Mouse (Mus musculus) R1 (cell line): ENCODE measurements around the gene Sgms1.

Experiments
- DNase-seq: peaks from one replicate; pipeline ENCODE4 v3.0.0-alpha.2; 2018; ENCODE audit warnings: low read depth, low spot score

The Sgms1 gene

GRCm38 (mm10) chr19:32292782-32293776, 96.4 kb downstream of the Sgms1 start:
- DNase-seq: no peak

- no peak for DNase-seq
Measured at GRCm38 (mm10) chr19:32292067-32292739, 97.3 kb downstream of the Sgms1 start.

DNA sequence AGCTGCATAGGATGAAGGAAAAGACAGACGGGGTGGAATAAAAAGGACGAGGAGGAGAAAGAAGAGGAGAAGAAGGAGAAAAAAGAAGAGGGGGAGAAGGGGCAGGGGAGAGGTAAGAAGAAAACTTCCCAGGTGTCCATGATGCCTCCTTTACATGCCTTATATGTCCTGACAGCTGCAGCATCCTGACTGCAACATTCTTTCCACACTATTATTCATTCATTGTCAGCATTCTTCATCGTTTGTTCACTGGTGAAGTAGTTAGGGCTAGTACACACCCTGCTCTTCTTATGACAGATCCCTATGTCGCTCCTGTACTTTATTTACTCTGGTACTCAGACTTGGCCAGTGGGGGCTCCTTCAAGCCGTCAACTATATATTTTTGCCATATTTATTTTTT, 98.4 kb downstream of the Sgms1 start:
- no peak for DNase-seq

DNA sequence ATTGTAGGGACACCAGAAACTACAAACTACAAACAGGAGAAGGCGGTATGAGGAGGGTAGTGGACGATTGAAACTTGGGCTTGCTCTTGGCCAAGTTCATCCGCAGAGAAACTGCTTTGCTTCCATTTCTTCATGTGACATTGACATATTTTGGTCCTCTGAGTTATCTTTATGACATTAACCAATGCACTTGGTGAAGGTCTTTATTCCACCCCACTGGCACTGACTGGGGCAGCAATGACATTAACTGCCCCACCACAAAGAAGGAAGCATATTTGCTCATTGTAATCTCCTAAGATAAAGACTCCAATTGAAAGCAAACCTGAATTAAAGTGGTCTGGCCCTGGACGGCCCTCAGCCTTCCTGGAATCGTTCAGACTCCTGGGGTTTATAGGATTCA, 100.6 kb downstream of the Sgms1 start:
- no peak for DNase-seq

DNA sequence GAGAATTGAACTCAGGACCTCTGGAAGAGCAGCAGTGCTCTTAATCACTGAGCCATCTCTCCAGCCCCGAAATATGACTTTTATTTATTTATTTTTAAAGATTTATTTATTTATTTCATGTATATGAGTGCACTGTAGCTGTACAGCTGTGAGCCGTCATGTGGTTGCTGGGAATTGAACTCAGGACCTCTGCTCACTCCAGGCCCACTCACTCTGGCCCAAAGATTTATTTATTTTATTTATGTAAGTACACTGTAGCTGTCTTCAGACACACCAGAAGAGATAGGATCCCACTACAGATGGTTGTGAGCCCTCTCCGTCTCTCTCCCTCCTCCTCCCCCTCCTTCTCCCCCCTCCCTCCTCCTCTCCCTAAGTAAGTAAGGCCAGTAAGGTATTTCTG, 101.7 kb downstream of the Sgms1 start:
- DNase-seq: no peak

DNA sequence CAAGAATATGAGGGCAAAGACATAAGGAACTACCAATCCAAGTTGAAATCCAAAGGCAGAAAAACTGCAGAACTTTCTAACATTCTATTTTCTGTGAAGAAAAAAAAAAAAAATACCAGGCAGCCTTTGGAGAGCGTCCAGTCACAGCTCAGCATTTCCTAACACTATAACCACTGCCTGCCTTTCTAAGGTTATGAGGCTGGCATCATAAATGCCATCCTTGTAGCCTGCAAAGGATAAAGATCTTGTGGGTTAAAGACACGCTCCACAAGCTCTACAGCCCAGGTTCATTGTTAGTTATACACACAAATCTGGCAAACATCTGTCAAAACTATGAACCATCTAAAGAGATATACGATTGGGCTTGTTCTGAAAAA, 104.1 kb downstream of the Sgms1 start:
- no peak for DNase-seq

DNA sequence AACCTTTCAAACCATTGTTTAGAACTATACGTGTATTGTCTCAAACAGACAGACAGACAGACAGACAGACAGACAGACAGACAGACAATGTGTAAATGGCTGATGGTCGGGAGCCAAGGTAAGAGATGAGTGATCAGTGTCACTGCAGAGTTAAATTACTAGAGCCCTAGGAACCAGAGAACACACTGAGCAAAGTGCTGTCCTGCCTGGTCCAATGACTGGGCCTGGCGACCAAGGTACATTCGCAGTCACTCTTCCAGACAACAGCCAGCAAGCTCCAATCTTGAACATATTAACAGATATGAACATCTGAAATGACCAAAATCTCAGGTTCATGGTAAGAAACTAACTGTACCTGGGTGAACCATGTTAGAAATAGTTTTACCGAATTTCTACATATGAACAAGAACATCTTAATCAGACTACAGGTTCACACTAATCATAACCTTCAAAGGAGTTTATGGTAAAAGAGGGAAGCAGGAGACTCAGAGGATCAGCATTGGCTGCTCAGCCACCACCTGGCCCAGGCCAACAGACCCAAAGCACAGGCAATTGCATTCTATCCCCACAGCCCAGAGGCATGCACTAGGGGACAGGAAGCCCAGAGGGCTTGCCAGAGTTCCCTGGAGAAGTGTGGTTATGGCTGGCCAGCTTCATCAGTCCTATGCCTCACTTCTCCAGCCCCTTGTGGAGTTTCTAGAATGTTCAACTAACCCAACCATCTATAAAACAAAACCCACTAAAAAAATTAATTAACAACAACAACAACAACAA, 104.6 kb downstream of the Sgms1 start:
- DNase-seq: no peak

- DNase-seq: no peak
Measured at GRCm38 (mm10) chr19:32281917-32282316, 107.6 kb downstream of the Sgms1 start.

GRCm38 (mm10) chr19:32280380-32280779, 109.1 kb downstream of the Sgms1 start:
- DNase-seq: no peak

- no peak for DNase-seq
Measured at GRCm38 (mm10) chr19:32279400-32279799, 110.1 kb downstream of the Sgms1 start.

DNA sequence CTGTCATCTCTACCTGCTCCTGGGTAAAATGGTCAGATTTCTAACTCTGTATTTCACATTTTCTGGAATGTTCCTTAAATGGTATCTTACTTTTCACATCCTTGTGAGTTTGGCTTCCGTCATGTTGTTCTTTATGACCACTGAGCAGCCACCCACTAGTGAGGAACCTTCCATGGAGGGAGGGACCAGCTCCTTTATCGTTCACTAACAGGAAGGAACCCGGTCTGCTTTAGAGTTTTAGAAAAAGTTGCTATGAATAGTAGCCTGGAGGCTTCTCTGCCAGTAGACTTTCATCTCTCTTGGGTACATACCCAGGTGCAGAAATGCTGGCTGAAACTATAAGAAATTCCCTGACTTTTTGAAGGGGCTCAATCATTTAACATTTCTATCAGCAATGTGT, 111.6 kb downstream of the Sgms1 start:
- DNase-seq: no peak

DNA sequence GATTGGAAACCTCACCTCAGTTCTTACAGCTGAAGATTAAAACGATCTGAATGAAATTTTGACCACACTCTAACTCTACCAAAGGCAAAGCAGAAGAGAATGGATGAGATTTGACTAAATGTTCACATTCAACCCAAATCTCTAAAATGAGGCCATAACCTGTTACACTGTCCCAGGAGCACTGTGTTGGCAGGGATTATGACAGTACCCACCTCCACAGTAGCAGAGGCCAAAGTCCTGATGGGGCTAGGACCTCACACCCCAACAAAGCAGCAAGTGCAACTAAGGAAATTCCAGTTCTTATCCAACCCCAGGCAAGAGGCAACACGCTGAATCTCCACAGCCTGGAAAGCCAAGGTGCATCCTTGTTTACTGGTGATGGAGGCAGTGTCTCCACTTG, 112.2 kb downstream of the Sgms1 start:
- no peak for DNase-seq

DNA sequence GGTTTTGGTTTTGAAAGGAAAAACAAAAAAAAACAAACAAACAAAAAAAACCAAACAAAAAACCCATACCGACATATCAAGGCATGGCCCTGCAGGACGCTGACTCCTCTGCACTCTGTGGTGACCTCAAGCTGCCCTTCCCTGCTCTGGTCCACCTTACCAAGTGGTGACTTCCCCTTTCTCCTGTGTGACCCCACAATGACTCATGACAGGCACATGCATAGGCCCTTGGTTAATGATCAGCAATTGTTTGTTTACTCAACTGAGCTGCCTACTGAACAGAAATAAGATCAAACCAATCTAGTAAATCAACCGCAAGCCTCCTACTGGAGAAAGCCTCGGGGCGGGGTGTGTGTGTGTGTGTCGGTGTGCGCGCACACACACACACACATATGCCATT, 112.7 kb downstream of the Sgms1 start:
- no peak for DNase-seq

- DNase-seq: no peak
Measured at GRCm38 (mm10) chr19:32276263-32276662, 113.3 kb downstream of the Sgms1 start.

DNA sequence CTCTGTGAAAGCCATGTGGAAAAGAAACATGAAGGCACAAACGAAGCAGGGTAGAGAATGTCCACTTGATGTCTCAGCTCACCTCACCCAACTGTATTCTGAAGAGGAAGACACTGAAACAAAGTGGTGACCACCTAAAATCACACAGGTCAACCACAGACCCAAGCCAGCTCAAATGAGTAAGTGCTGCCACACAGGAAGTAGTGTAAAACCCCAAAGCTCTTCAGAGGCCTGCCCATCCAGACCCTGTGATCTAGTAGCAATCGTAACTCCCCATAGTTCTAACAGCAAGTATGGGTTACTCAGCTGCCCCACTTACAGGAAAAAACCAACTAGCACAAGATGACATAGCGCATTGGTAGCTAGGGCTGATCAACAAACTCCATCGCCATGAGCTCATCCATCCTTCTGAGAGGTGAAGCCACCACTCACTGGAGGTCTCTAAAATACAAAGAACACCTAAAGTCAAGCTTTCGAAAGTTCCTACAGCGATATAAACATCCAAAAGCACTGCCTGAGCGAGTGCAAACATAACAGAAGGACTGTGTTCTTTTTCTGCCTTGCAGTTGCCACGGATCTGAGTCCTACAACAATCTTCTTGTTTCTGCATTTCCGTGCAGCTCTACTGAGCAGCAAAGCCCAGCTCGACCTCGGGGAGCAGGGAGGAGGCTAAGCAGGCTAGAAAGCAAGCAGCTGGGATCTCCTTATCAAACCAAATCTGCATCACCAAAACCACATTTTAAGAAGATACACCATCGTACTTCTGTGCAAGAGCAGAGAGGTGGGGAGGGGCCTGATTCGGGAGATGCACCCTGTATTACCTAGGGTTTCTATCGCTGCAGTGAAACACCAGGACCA, 114.2 kb downstream of the Sgms1 start:
- no peak for DNase-seq

DNA sequence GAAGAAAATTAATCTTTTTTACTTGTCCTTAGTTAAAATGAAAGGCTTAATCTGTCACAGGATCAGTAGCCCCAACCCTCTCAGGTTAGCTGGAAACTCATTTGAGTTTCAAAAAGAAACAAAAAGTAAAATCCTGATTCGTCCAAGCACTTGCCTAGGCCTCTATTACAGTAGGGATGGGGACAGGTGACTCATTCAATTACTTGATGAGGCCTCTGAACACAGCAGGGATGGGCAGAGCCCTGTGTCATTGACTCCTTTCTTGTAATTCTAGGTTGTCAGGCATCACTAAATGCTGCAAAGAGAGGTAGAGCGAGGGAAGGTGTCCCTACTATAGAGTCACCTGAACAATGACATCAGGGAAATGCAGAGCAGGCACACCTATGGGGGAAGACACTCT, 115.4 kb downstream of the Sgms1 start:
- no peak for DNase-seq

GRCm38 (mm10) chr19:32273714-32274113, 115.8 kb downstream of the Sgms1 start:
- DNase-seq: no peak

DNA sequence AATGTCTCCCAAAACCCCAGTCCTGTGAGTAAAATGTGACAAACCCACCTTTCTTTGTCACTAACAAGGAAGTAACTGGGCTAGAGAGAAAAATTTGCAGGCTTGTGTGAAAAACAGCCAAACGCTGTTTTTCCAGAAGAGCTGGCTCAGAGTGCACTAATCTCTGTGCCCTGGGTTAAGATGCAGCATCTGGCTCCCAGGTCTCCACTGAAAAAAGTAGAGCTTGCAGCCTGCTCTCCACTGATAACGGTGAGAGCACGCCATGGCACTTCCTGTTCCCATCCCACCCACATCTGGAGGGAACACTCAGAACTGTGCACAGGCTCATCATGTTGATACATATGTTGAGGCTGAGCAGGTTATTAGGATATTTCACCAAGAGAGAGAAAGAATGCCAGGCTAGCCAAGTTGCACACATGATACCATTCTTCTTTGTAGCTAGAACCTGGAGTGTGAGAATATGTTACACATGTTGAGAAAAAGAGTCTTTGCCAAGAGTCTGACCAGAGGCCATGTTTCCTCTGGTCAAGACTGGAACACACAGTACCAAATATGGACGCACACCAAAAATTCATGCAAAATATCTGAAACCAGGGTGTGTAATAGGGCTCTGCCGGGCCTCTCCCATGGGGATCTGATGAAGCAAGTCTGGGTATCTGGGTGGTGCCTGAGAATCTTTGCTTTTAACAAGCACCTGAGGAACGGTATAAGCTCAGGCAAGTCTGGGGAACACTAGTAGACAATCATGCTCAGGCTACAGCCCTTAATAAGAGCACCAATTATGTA, 116.8 kb downstream of the Sgms1 start:
- no peak for DNase-seq

DNA sequence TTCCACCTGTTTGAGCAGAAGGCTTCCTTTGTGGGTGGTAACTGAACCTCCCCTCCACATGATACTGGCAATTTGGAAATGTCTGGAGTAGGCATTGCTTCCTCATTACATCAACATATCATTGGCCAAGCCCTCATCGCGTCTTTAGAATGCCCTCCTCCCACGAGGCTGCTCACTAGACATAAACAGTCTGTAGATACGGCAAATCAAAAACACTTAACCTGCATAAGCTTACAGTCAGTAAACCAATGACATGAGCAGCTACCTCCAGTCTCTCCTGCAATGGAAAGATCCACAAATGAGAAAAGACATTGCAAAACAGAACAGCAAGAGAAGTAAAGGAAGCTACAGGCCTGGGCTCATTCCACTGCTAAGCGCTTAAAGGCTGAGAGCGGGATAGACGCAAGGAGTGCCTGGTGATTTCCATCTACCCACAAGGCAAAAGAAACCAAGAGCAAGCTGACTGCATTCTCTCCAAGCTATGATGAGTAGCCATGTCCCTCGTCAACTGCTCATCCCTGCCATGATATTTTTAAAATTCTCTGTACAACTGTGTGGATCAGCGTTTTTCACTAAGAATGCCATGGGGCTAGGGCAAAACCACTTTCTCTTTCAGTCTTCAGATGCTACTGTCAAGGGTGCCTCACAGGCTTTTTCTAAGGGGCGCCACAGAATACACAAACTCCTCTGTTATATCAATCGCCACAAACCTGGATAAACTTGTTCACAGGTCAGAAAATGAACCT, 117.9 kb downstream of the Sgms1 start:
- DNase-seq: peak; percentile 78

- DNase-seq: no peak
Measured at GRCm38 (mm10) chr19:32269844-32270176, 119.7 kb downstream of the Sgms1 start.
